Mouse (Mus musculus) forebrain, embryonic 15.5 days (tissue): ENCODE measurements around the gene Smcr8. TPM values are rescaled to one million over a fixed set of nuclear protein-coding genes. Genes with fewer than 3 reads are reported as not detected.
A peak's percentile ranks its signal among the peaks of the same experiment; 100 is the strongest.

Experiments
- ATAC-seq: fragments of 200-750 bp; cut with Nextera tagmentation; replicated peaks from 2 replicates; pipeline ENCODE4 v1.8.0; 2017; ENCODE audit warnings: mild to moderate bottlenecking, moderate TSS enrichment, moderate library complexity
- H3K27ac ChIP-seq: fragments of 300-500 bp; sonication (generic); replicated peaks from 2 replicates; pipeline ENCODE4 v1.5.1; 2015; ENCODE audit warnings: mild to moderate bottlenecking, inconsistent platforms
- H3K27me3 ChIP-seq: fragments of 300-500 bp; sonication (generic); 2 replicates; pipeline ENCODE4 v1.6.1; 2015; ENCODE audit warnings: inconsistent platforms
- H3K36me3 ChIP-seq: fragments of 300-500 bp; sonication (generic); 2 replicates; pipeline ENCODE4 v1.6.1; 2015; ENCODE audit warnings: mild to moderate bottlenecking, inconsistent platforms
- H3K4me1 ChIP-seq: fragments of 300-500 bp; sonication (generic); 2 replicates; pipeline ENCODE4 v1.6.1; 2015; ENCODE audit warnings: inconsistent platforms
- H3K4me2 ChIP-seq: fragments of 300-500 bp; sonication (generic); replicated peaks from 2 replicates; pipeline ENCODE4 v1.6.1; 2015; ENCODE audit warnings: mild to moderate bottlenecking, inconsistent platforms
- H3K4me3 ChIP-seq: fragments of 300-500 bp; sonication (generic); 2 replicates; pipeline ENCODE4 v1.5.1; 2015; ENCODE audit warnings: mild to moderate bottlenecking, inconsistent platforms
- H3K9ac ChIP-seq: fragments of 300-500 bp; sonication (generic); replicated peaks from 2 replicates; pipeline ENCODE4 v1.6.1; 2015; ENCODE audit warnings: mild to moderate bottlenecking, inconsistent platforms
- H3K9me3 ChIP-seq: fragments of 300-500 bp; sonication (generic); 2 replicates; pipeline ENCODE4 v1.6.1; 2016; ENCODE audit warnings: inconsistent platforms
- WGBS: fragments of 180-500 bp; shearing (Covaris S2); methylation state at CpG from one replicate; pipeline ENCODE4 v1.1.7; 2015; ENCODE audit warnings: mixed read lengths; 5-methylcytosine and 5-hydroxymethylcytosine counted together
- polyA plus RNA-seq: library from polyadenylated mRNA; unstranded; fragments of >200 nt; fragmentation: Nextera tagmentation; extraction: Ambion mirVana; gene quantifications from 2 replicates; pipeline ENCODE4 v1.2.1, GENCODE M21; 2015

Smcr8 gene
- 6.5 and 6.7 TPM in 2 replicates for polyA plus RNA-seq

- H3K9me3 ChIP-seq: no peaks in the 10 kb centered on the region
- H3K4me3 ChIP-seq: peak within 1 kb of the TSS; percentile 83
- ATAC-seq: peak; percentile 99
- peak within 1 kb of the TSS; percentile 83 for H3K9ac ChIP-seq
- WGBS: under 1% methylated on average over 62 of the region's 62 CpGs
- peak within 1 kb of the TSS; percentile 80 for H3K27ac ChIP-seq
- peaks cover 4% of the 10 kb centered on the region; the same call in 1 of the 2 replicates for H3K36me3 ChIP-seq
- peak within 1 kb of the TSS; percentile 68 for H3K4me2 ChIP-seq
- H3K27me3 ChIP-seq: no peaks in the 10 kb centered on the region
- H3K4me1 ChIP-seq: peaks cover 66% of the 10 kb centered on the region
These were observed at the start of gene Smcr8, which contains the start of gene Top3a for GRCm38 (mm10) chr11:60776829-60777740. Gene Smcr8 (plus strand): TSS chr11:60777524. Gene Top3a (minus strand): TSS chr11:60777365.

- H3K9ac ChIP-seq: peak within 1 kb of the TSS; percentile 84
- ATAC-seq: peak; percentile 94
- peak within 1 kb of the TSS; percentile 97 for H3K4me3 ChIP-seq
- H3K4me1 ChIP-seq: peaks cover 32% of the 10 kb centered on the region
- H3K9me3 ChIP-seq: no peaks in the 10 kb centered on the region
- peak within 1 kb of the TSS; percentile 94 for H3K27ac ChIP-seq
- no peaks in the 10 kb centered on the region for H3K27me3 ChIP-seq
- under 1% methylated on average over 44 of the region's 44 CpGs for WGBS
- peak within 1 kb of the TSS; percentile 70 for H3K4me2 ChIP-seq
- peaks cover 33% of the 10 kb centered on the region for H3K36me3 ChIP-seq
These were observed 49.0 kb upstream of the Smcr8 start, which contains the start of gene Mief2 for GRCm38 (mm10) chr11:60728260-60728761. Gene Mief2 (plus strand): TSS chr11:60728398.

GRCm38 (mm10) chr11:60729217-60729641 lies 48.1 kb upstream of the Smcr8 start:
- Histone ChIP-seq H3K27ac (0 out of 2 replicates have a peak overlapping the region, but pooled peaks have one; percentile 94), H3K36me3 (peaks cover 24% of the 10 kb centered on the region), H3K9ac (no peak overlapping the region), H3K4me3 (peak overlapping the region; percentile 97; the same call in 1 of the 2 replicates), H3K27me3 (no peaks in the 10 kb centered on the region), H3K4me1 (peaks cover 32% of the 10 kb centered on the region), H3K4me2 (peak overlapping the region; percentile 70; the same call in 1 of the 2 replicates), H3K9me3 (no peaks in the 10 kb centered on the region)
- no peak for ATAC-seq
- WGBS: 75% methylated on average over 6 of the region's 6 CpGs

- Histone ChIP-seq H3K9ac (no peak overlapping the region), H3K36me3 (peaks cover 21% of the 10 kb centered on the region), H3K9me3 (no peaks in the 10 kb centered on the region), H3K4me1 (peaks cover 32% of the 10 kb centered on the region), H3K4me3 (no peak overlapping the region), H3K27ac (no peak overlapping the region), H3K27me3 (no peaks in the 10 kb centered on the region), H3K4me2 (no peak overlapping the region)
- no peak for ATAC-seq
- WGBS: 88% methylated on average over 9 of the region's 9 CpGs
These were observed 47.2 kb upstream of the Smcr8 start for GRCm38 (mm10) chr11:60730169-60730568.

- peaks cover 24% of the 10 kb centered on the region for H3K4me1 ChIP-seq
- 98% methylated on average over 14 of the region's 14 CpGs for WGBS
- H3K27ac ChIP-seq: no peak overlapping the region
- no peaks in the 10 kb centered on the region for H3K27me3 ChIP-seq
- H3K4me2 ChIP-seq: no peak overlapping the region
- no peak for ATAC-seq
- H3K4me3 ChIP-seq: no peak overlapping the region
- no peaks in the 10 kb centered on the region for H3K9me3 ChIP-seq
- H3K36me3 ChIP-seq: peaks cover 21% of the 10 kb centered on the region
- H3K9ac ChIP-seq: no peak overlapping the region
These were observed 46.1 kb upstream of the Smcr8 start for GRCm38 (mm10) chr11:60731251-60731650.

GRCm38 (mm10) chr11:60734206-60734605 lies 43.1 kb upstream of the Smcr8 start:
- H3K4me1 ChIP-seq: peaks cover 4% of the 10 kb centered on the region
- H3K36me3 ChIP-seq: peaks cover 21% of the 10 kb centered on the region
- WGBS: 82% methylated on average over 2 of the region's 2 CpGs
- H3K9ac ChIP-seq: no peak overlapping the region
- H3K27ac ChIP-seq: no peak overlapping the region
- ATAC-seq: no peak
- H3K4me3 ChIP-seq: no peak overlapping the region
- no peak overlapping the region for H3K4me2 ChIP-seq
- H3K27me3 ChIP-seq: no peaks in the 10 kb centered on the region
- H3K9me3 ChIP-seq: no peaks in the 10 kb centered on the region

- H3K27me3 ChIP-seq: no peaks in the 10 kb centered on the region
- 74% methylated on average over 5 of the region's 5 CpGs for WGBS
- H3K36me3 ChIP-seq: peaks cover 22% of the 10 kb centered on the region
- ATAC-seq: no peak
- H3K4me1 ChIP-seq: no peaks in the 10 kb centered on the region
- H3K4me2 ChIP-seq: no peak overlapping the region
- H3K27ac ChIP-seq: no peak overlapping the region
- H3K9ac ChIP-seq: no peak overlapping the region
- H3K9me3 ChIP-seq: no peaks in the 10 kb centered on the region
- H3K4me3 ChIP-seq: no peak overlapping the region
These were observed 42.1 kb upstream of the Smcr8 start for GRCm38 (mm10) chr11:60735191-60735590.

GRCm38 (mm10) chr11:60736491-60736890 lies 40.8 kb upstream of the Smcr8 start:
- 81% methylated on average over 3 of the region's 3 CpGs for WGBS

GRCm38 (mm10) chr11:60737450-60737849 lies 39.9 kb upstream of the Smcr8 start:
- Histone ChIP-seq H3K27ac (no peak overlapping the region), H3K9ac (no peak overlapping the region), H3K36me3 (peaks cover 27% of the 10 kb centered on the region), H3K9me3 (no peaks in the 10 kb centered on the region), H3K4me1 (no peaks in the 10 kb centered on the region), H3K4me3 (no peak overlapping the region), H3K27me3 (no peaks in the 10 kb centered on the region), H3K4me2 (no peak overlapping the region)
- no peak for ATAC-seq

More at GRCm38 (mm10) chr11:60736491-60736890, 40.8 kb upstream of the Smcr8 start:
- no peak overlapping the region for H3K4me2 ChIP-seq
- no peak overlapping the region for H3K4me3 ChIP-seq
- ATAC-seq: no peak
- no peaks in the 10 kb centered on the region for H3K4me1 ChIP-seq
- H3K9ac ChIP-seq: no peak overlapping the region
- peaks cover 26% of the 10 kb centered on the region for H3K36me3 ChIP-seq
- H3K9me3 ChIP-seq: no peaks in the 10 kb centered on the region
- H3K27me3 ChIP-seq: no peaks in the 10 kb centered on the region
- H3K27ac ChIP-seq: no peak overlapping the region

GRCm38 (mm10) chr11:60740321-60740720 lies 37.0 kb upstream of the Smcr8 start:
- 76% methylated on average over 3 of the region's 3 CpGs for WGBS
- H3K9me3 ChIP-seq: no peaks in the 10 kb centered on the region
- H3K27me3 ChIP-seq: no peaks in the 10 kb centered on the region
- ATAC-seq: no peak
- H3K4me2 ChIP-seq: no peak overlapping the region
- no peak overlapping the region for H3K27ac ChIP-seq
- H3K9ac ChIP-seq: no peak overlapping the region
- peaks cover 47% of the 10 kb centered on the region for H3K36me3 ChIP-seq
- no peak overlapping the region for H3K4me3 ChIP-seq
- H3K4me1 ChIP-seq: no peaks in the 10 kb centered on the region

GRCm38 (mm10) chr11:60755570-60755969 lies 21.8 kb upstream of the Smcr8 start:
- no peak overlapping the region for H3K27ac ChIP-seq
- peaks cover 71% of the 10 kb centered on the region for H3K36me3 ChIP-seq
- H3K4me2 ChIP-seq: no peak overlapping the region
- H3K9me3 ChIP-seq: no peaks in the 10 kb centered on the region
- H3K27me3 ChIP-seq: no peaks in the 10 kb centered on the region
- no peaks in the 10 kb centered on the region for H3K4me1 ChIP-seq
- no peak overlapping the region for H3K4me3 ChIP-seq
- 96% methylated on average over 7 of the region's 7 CpGs for WGBS
- no peak for ATAC-seq
- H3K9ac ChIP-seq: no peak overlapping the region

- 88% methylated on average over 3 of the region's 3 CpGs for WGBS
- no peak for ATAC-seq
These were observed 15.6 kb upstream of the Smcr8 start for GRCm38 (mm10) chr11:60761681-60762080.

More at GRCm38 (mm10) chr11:60761681-60762080, 15.6 kb upstream of the Smcr8 start:
- Histone ChIP-seq H3K9ac (no peak overlapping the region), H3K36me3 (peaks cover 43% of the 10 kb centered on the region), H3K27me3 (no peaks in the 10 kb centered on the region), H3K4me2 (no peak overlapping the region), H3K4me3 (no peak overlapping the region), H3K27ac (no peak overlapping the region), H3K9me3 (no peaks in the 10 kb centered on the region), H3K4me1 (no peaks in the 10 kb centered on the region)
